Mouse (Mus musculus): ENCODE measurements at regions not wholly inside any gene's neighbourhood (a gene's known extent, or its start where the extent isn't known, plus 50 kb on each side); places are given as distances from the start of the nearest gene placed in this dataset.

DNA sequence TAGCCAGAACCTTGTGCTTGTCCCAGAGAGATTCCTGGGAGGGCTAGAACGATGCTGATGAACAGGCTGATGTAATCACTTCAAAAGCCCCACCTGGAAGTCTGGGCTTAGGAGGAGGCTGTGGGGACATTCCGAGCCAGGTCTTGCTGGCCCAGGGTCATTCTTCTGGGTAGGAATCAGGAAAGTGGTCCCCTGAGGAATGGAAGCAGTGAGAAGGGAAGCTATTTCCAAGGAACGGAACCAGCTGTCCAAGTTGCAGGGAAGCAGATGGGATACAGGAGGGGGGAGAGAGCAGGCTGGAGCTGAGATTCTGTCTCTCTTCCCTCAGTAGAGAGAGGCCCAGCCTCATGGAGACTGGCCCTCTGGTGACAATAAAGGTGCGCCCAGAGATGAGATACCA, 243.9 kb downstream of the Tcf7l2 start:
- DNase-seq (ENCODE audit: low spot score in 2 of 2), result no peak

DNA sequence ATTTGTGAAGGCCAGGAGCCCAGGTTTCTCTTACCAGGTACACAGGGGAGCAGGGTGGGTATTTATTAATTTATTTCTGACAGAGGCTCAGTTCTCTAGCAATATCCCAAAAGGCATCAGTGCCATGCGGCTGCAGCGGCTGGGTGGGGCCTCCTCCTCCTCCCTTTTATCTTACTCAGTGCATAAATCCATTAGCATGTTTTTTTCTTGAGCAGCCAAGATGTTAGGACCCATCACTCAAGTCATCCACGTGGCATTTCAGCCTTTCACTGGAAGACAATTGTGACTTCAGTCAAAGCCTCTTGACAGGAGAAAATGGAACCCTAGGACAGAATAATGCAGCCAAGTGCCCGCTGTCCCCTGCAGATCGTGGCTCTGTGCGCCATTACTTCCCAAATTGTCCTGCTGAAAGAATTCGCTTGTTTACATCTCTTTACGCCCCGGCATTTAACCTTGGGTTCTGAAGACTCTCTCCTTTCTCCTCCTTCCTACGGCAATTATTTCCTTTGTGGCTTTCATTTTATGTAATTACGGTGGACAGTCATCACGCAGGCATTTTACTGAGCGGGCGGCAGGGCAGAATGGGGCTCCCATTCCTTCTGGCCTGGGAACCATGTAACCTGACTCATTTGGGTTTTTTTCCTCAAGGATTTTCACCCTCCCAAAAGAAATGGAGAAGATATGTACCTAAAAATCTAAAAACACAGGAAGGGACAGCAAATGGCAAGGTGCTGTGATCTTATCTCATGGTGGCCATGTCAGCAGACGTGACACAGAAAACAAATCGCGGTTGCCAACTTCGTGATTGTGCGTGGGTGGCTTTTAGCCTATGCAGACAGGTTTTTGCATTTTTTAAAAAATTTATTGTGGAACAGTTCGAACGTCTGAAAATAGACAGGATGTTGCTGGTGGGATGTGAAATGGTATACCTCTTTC, 250.4 kb downstream of the Tcf7l2 start:
- no peak for DNase-seq (ENCODE audit: low spot score in 2 of 2)

DNA sequence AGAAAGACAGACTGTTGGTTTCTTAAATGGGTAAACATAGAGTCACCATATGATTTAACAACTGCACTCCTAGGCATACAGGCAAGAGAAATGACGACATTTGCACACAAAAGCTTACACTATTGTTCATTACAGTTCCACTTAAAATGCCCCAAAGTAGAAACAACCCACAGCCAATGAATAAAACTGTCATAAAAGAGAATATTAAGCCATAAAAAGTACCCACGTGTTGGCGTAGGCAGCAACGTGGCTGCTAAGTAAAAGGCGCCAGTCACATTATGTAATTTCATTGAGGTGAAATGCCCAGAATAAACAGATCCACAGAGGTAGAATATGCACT, 251.1 kb downstream of the Tcf7l2 start:
- no peak for DNase-seq (ENCODE audit: low spot score in 2 of 2)

DNA sequence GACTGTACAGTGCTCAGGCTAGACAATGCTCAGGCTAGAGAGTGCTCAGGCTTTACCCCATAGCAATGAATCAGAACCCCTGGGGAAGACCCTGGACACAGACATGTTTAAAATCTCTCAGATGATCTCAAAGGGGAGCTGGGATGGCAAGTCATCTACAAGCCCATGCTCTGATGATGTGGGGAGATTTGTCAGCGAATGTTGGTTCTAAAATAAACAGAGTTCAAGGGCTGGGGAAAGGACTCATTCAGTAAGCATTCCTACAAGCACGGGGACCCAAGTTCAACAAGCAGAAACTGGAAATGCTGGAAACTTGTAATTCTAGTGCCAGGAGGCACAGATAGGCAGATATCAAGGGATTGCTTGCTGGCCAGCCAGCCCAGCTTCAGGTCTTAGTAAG, 254.1 kb downstream of the Tcf7l2 start:
- no peak for DNase-seq (ENCODE audit: low spot score in 2 of 2)

DNA sequence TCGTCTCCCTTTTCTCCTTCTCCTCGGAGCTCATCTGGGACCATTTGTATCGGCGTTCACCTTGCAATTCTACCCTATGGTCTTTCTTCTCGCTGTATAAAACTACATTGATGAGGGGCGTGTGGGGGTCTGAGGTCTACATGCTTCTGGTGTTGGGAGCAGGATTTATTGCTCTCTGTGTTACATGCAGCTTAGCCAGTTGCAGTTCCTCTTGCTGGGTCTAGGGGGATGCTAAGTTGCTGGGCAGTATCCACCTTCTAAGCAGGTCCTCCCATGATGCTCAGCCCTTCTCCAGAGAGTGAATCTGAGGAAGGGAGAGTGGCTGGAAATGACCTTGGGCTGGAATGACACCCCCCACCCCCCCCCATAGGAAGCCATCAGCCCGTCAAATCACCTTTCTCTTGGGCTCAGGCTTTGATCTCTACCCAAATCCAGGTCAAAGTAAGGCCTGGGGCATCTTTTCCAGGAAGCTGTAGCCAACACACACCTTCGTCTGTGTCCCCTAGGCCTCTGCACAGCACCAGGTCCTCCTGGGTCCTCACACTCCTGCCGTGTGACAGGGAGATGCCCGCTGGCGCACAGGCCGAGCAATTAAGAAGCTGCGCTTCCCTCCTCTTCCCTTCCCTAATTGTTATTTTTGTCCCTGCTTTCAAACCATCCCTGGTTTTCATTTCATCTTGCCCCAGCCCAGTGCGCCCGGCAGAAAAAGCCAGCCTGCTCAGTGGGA, 257.0 kb downstream of the Tcf7l2 start:
- DNase-seq (ENCODE audit: low spot score in 2 of 2), result no peak

DNA sequence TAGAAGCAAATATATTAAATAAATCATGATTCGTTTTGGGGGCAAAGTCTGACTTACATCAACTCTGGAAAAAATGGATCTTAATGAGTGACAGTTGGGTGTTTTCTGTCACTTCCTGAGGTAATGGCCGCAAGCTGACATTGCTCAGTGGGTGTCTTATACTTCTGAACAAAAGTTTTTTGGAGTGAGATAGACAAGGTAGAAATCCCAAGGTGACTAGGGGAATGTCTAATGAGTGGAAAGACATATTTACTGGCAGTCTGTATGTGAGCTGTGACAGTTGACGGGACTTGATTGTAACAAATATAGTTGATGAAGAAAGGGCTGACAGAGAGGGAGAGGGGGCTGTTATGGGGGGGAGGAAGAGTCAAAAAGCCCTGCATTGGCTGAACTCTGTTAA, 257.8 kb downstream of the Tcf7l2 start:
- DNase-seq (ENCODE audit: low spot score in 2 of 2), result no peak

DNA sequence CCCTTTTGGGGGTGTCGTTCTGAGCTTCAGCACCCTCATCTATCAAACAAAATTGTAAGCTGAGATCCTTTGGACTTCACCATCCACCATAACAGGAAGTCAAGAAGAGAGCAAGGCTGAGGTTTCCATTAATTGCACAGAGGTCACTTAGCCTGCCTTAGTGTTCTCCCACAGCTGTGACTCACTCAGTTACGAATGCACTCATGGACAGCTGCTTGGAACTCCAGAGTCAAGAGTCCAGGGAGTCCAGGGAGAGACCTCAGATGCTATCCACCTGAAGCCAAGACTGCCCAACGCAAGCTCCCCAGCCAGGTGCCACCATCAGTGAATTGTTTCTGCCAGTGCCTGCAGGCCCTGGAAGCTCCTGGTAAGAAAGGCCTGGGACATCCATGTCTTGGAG, 259.8 kb downstream of the Tcf7l2 start:
- no peak for DNase-seq (ENCODE audit: low spot score in 2 of 2)

DNA sequence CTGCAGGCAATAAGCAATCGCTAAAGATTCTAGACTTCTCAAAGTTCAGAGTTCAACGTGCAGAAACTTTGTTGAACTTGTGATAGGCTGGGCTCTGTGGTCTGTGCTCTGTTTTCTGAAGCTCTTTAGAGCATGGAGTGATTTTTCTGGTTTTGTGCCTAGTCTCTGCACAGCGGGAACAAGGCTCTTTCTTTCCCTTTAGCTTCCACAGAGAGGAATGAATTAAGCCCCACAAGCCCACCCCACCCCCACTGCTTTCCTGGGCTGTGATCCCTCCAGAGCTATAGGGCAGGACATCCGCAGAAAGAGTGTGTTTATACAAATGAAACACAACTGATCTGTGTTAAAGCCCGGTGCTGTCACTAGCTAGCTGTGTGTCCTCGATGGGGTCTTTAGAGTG, 264.3 kb downstream of the Tcf7l2 start:
- no peak for DNase-seq (ENCODE audit: low spot score in 2 of 2)

DNA sequence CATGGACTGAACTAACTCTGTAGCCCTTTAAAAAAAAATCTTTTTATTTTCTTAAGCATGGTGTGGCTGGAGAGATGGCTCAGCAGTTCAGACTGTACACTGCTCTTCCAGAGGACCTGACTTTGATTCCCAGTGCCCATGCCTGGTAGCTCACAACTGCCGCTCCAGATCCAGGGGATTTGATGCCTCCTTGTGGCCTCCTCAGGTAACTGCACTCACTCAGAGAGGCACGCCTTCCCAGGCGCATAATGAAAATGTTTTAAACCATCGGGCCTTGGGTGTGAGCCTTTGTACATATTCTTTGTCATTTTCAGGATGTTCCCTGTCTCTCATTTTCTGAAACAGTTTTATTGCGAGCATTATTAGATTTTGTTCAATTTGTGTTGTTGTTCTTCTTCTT, 265.8 kb downstream of the Tcf7l2 start:
- DNase-seq (ENCODE audit: low spot score in 2 of 2), result no peak

DNA sequence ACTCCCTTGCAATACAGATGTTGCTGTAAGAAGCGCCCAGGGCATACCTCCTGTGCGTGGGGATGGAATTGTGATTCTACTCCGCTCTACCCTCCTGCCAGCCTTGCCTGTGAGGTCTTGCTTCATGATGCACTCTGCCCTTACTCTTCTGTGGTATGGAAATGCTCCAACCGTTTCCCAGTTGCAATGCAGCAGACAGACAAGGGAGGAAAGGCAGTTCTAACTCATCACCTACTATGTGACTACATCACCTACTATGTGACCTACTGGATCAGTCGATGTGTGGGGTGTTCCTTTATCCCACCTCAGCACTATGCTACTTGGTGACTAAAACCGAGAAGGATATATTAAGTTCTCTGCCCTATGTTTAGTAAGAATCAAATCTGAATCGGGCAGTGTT, 269.1 kb downstream of the Tcf7l2 start:
- DNase-seq (ENCODE audit: low spot score in 2 of 2), result no peak

DNA sequence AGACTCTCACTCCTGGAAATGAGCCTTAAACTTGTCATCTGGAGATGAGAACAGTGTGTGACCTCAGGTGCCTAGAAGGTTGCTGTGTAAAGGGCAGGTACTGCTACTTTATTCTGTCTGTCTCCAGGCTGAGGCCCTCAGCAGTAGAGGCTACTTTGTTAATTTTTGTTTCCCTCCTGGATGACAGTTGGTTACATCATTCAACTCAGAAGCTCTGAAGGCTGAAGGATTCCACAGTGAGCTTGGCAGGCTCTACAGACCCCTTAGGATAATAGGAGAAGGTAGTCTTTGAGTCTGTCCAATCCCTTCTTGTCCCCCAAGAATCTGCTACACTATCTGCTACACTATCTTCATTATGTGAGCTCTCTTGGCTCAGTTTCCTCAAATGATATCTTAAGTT, 269.7 kb downstream of the Tcf7l2 start:
- DNase-seq (ENCODE audit: low spot score in 2 of 2), result no peak

DNA sequence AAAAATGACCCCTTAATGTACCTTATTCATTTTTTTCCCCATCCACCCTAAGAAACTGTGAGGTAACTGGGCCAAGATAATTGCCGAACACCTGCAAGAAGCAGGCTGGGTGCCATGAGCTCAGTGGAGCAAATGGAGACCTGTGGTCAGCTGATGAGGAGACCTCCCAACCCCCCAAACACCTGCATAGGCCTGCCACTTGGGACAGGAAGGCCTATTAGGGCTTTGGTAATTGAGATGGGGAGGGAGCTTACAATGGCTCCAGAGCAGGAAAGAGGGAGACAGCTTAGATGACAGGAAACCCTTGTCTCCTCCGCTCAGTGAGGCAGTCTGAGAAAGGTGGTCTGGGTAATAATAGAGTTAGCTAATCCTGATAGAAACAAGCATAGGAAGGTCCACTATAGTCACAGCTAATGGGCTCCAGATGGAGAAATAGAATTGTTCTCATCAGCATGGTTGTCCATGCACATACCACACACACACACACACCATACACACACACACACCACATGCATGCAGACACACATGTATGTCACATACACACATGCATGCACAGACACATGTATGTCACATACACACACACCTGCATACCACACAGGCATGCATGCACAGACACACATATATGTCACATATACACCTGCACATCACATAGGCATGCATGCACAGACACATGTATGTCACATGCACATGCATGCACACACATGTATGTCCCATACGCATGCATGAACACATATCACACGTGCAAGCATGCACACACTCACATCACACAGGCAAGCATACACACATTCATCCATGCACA, 270.2 kb upstream of the Habp2 start:
- no peak for DNase-seq (ENCODE audit: low spot score in 2 of 2)

DNA sequence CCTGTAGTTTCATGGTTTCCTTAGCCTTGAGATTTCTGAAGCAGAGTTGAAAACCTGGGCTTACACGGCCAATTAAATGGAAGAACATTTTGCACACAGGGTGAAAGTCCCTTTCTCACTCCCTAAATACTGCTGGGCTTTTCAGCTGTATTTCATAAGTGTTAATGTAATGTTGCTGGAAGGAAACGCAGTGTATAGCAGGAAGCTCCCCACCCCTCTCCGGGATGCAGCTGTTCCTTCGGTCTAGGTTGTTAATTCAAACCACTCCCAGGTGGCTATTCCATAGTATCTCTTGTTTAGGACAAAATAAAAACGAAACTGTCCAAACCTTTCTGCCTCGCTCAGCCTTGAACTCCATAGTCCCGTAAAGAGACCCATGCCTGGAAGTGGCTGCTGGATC, 269.4 kb upstream of the Habp2 start:
- DNase-seq (ENCODE audit: low spot score in 2 of 2), result no peak

DNA sequence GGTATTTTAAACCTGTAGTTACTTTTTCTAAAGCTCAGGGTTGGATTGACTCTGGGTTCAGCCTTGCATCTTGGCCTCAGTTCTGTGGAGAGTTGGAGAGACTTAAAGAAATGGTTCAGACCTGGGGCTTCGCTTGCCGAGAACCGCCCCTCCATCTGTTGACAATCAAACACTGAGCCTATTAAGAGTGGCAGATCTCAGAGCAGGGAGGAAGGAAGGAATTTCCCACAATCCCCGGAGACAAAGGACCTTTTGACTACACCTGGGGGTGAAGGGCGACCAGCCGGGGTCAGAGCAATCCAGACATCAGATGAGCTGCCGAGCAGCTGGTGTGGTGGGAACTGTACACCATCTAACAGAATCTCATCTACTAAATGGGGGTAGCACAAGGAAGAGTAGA, 267.8 kb upstream of the Habp2 start:
- no peak for DNase-seq (ENCODE audit: low spot score in 2 of 2)

DNA sequence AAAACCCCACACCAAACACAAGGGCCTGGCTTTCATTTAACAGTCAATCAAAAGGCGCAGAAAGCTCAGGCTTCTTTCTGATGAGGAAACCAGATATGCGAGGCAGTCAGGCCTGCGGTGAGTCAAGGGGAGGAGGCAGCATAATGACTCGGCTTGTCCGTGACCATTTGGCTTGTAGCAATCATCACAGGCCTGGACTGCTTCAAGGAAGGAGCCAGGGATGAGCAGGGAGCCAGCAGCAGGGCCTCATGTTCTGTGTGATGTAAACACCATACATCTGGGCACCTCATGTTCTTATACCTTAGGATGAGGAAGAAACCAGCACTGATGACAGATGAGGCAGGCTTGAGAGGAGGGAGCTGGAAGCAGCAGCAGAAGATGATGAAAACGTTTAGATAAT, 264.6 kb upstream of the Habp2 start:
- DNase-seq (ENCODE audit: low spot score in 2 of 2), result no peak

DNA sequence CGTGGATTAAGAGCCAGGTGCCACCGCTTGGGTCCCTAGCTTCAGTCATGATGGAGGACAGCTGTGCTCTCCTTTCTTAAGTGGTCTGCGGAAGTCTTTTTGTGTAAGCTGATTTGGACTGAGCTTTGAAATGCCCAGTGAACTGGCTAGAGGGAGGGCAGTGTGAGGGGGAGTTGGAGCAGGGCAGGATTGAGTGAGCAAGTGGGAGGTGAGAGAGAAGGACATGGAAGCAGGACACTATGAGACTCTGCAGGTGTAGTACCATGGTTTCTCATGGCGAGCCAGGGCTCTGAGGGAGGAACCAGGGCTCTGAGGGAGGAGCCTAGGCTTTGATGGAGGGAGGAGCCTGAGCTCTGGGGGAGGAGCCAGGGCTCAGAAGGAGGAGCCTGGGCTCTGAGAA, 262.3 kb upstream of the Habp2 start:
- no peak for DNase-seq (ENCODE audit: low spot score in 2 of 2)

DNA sequence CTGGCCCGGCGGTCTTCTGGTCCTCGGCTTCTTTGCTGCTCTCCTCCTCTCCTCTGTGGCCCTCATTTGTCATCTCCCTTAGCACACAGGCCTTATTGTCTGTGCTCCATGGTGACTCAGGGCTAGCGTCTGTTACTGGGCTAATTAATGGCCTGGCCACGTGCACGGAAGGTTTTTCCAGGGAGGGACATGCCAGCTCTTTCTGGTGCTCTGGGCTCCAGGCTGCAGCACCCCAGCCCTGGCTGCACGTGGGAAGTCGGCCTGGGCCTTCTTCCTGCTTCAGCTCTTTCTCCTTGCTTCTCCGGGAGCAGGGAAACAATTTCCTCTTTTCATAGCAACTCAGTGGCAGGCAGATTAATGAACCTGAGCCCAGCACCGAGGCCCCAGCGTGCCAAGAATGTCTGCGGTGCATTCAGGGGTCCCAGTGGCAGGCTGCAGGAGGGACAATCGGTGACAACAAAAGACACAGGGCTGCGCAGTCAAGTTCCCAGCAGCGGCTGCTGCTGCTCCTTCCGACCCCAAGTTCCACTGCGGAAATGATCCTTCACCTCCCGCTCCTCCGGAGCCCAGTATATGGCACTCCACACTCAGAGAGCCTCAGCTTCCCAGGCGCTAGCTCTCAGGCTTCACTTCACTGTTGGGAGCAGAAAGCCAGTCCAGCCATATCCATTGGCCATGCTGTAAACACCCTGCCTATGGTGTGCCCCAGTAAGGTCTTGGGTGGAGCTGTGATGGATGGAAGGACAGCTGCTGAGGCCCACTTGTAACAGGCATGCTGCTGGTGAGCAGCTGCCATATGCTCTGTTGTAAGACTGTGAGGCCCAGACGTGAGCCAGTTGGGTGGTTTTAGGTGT, 257.3 kb upstream of the Habp2 start:
- DNase-seq (ENCODE audit: low spot score in 2 of 2), result peak in 1 of 2 experiments; percentile 8

DNA sequence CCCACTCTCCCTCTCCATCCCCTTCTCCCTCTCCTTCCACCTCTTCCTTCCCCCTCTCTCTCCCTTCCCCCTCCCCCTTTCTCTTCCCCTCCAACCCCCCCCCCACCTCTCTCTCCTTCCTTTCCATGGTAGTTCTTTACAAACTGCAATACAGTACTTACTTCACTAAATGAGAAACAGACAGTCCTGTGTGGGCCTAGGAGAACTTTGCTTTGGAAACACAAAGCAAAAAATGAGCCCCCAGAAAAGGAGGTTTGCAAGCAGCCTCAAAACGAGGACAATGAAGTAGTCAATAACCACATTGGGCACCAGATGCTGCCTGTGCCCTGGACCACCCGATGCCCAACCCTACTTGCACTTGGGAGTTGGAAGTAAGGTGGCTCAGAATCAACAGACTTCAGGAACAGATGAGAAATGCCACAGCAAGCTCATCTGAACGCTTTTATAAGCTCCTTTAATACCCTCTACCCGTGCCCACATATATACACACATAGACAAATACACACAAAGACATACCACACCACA, 256.5 kb upstream of the Habp2 start:
- no peak for DNase-seq (ENCODE audit: low spot score in 2 of 2)

DNA sequence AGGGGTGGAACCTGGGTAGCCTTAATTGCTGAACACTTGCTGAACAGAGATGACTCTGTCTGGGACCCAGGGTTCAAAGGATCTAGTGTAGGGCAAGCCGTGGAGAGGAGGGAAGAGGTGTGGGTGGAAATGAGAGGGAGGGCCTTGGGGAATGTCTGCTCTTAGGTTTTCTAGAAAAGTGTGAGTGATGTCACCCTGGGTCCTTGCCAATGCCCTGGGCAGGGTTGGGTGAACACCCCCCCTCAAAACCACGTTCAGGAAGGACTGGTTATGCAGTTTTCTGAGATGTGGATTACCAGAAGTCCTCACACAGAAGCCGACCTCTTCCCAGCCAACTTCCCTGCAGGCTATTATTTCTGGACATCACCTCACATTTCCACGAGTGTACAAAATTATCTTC, 252.4 kb upstream of the Habp2 start:
- no peak for DNase-seq (ENCODE audit: low spot score in 2 of 2)

DNA sequence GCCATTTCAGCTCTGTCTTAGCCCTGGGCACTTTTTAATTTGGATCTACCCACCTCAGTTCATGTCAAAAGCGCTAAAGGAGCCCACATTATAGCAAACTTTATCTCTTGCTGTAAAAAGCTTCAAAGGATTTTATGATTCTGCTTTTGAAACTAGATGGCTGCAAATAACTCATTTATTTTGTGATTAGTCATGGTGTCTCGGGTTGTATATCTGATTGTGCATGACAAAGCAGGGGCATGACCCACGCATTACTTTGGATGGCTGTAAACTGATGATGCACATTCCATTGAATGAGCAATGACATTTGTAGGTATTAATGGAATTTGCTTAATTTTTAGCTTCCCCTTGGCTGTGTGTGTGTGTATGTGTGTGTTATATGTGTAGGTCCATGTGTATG, 249.4 kb upstream of the Habp2 start:
- DNase-seq (ENCODE audit: low spot score in 2 of 2), result no peak

All from adrenal gland, postnatal 4 days (tissue).